Mouse (Mus musculus): Measurements from ENCODE around the gene Pigr. TPM values are rescaled to one million over a fixed set of nuclear protein-coding genes. Genes with fewer than 3 reads are reported as not detected.
A peak's percentile ranks its signal among the peaks of the same experiment; 100 is the strongest.

Gene Pigr
- polyA plus RNA-seq, 1 experiment = 0.03 TPM

- no peak for TF ChIP-seq CTCF (IDR thresholded peaks at IDR 0.05; ENCODE audit: borderline replicate concordance, extremely low read depth, insufficient read depth, insufficient read length)
- no peak for TF ChIP-seq POLR2A (IDR thresholded peaks at IDR 0.05; ENCODE audit: borderline replicate concordance, extremely low read depth, insufficient read depth, insufficient read length, poor library complexity, severe bottlenecking)
- no peak for DNase-seq (ENCODE audit: low read depth)
These were observed 31.0 kb downstream of the Pigr start for GRCm38 (mm10) chr1:130857456-130857855.

- DNase-seq (ENCODE audit: low read depth) = no peak
- no peak for TF ChIP-seq CTCF (IDR thresholded peaks at IDR 0.05; ENCODE audit: borderline replicate concordance, extremely low read depth, insufficient read depth, insufficient read length)
- TF ChIP-seq POLR2A (IDR thresholded peaks at IDR 0.05; ENCODE audit: borderline replicate concordance, extremely low read depth, insufficient read depth, insufficient read length, poor library complexity, severe bottlenecking) = no peak
These were observed 37.8 kb downstream of the Pigr start for GRCm38 (mm10) chr1:130864238-130864637.

GRCm38 (mm10) chr1:130864741-130865140 is 38.3 kb downstream of the Pigr start:
- no peak for DNase-seq (ENCODE audit: low read depth)
- TF ChIP-seq CTCF (IDR thresholded peaks at IDR 0.05; ENCODE audit: borderline replicate concordance, extremely low read depth, insufficient read depth, insufficient read length) (no peak), POLR2A (IDR thresholded peaks at IDR 0.05; ENCODE audit: borderline replicate concordance, extremely low read depth, insufficient read depth, insufficient read length, poor library complexity, severe bottlenecking) (no peak)

GRCm38 (mm10) chr1:130865541-130866221 is 39.2 kb downstream of the Pigr start, which contains the start of gene Fcmr:
Gene Fcmr, plus strand, starts transcription at chr1:130865669.
- DNase-seq (ENCODE audit: low read depth) = no peak

GRCm38 (mm10) chr1:130872912-130873311 is 46.4 kb downstream of the Pigr start:
- TF ChIP-seq CTCF (IDR thresholded peaks at IDR 0.05; ENCODE audit: borderline replicate concordance, extremely low read depth, insufficient read depth, insufficient read length) = no peak
- no peak for TF ChIP-seq POLR2A (IDR thresholded peaks at IDR 0.05; ENCODE audit: borderline replicate concordance, extremely low read depth, insufficient read depth, insufficient read length, poor library complexity, severe bottlenecking)
- DNase-seq (ENCODE audit: low read depth) = no peak

More at GRCm38 (mm10) chr1:130865541-130866221, 39.2 kb downstream of the Pigr start, which contains the start of gene Fcmr:
- TF ChIP-seq CTCF (IDR thresholded peaks at IDR 0.05; ENCODE audit: borderline replicate concordance, extremely low read depth, insufficient read depth, insufficient read length) (no peak), POLR2A (IDR thresholded peaks at IDR 0.05; ENCODE audit: borderline replicate concordance, extremely low read depth, insufficient read depth, insufficient read length, poor library complexity, severe bottlenecking) (no peak)

- TF ChIP-seq CTCF (IDR thresholded peaks at IDR 0.05; ENCODE audit: borderline replicate concordance, extremely low read depth, insufficient read depth, insufficient read length) (peak; percentile 72; the same call in 1 of the 2 replicates), POLR2A (IDR thresholded peaks at IDR 0.05; ENCODE audit: borderline replicate concordance, extremely low read depth, insufficient read depth, insufficient read length, poor library complexity, severe bottlenecking) (no peak)
- DNase-seq (ENCODE audit: low read depth) = peak; percentile 80
These were observed 48.7 kb downstream of the Pigr start for GRCm38 (mm10) chr1:130875139-130875538.

- no peak for DNase-seq (ENCODE audit: low read depth)
- TF ChIP-seq POLR2A (IDR thresholded peaks at IDR 0.05; ENCODE audit: borderline replicate concordance, extremely low read depth, insufficient read depth, insufficient read length, poor library complexity, severe bottlenecking) = no peak
- no peak for TF ChIP-seq CTCF (IDR thresholded peaks at IDR 0.05; ENCODE audit: borderline replicate concordance, extremely low read depth, insufficient read depth, insufficient read length)
These were observed 49.4 kb downstream of the Pigr start for GRCm38 (mm10) chr1:130875910-130876309.

GRCm38 (mm10) chr1:130876931-130877509 is 50.5 kb downstream of the Pigr start:
- no peak for TF ChIP-seq POLR2A (IDR thresholded peaks at IDR 0.05; ENCODE audit: borderline replicate concordance, extremely low read depth, insufficient read depth, insufficient read length, poor library complexity, severe bottlenecking)
- TF ChIP-seq CTCF (IDR thresholded peaks at IDR 0.05; ENCODE audit: borderline replicate concordance, extremely low read depth, insufficient read depth, insufficient read length) = peak; percentile 63
- peak; percentile 90 for DNase-seq (ENCODE audit: low read depth)

- no peak for TF ChIP-seq POLR2A (IDR thresholded peaks at IDR 0.05; ENCODE audit: borderline replicate concordance, extremely low read depth, insufficient read depth, insufficient read length, poor library complexity, severe bottlenecking)
- TF ChIP-seq CTCF (IDR thresholded peaks at IDR 0.05; ENCODE audit: borderline replicate concordance, extremely low read depth, insufficient read depth, insufficient read length) = no peak
- peak; percentile 69 for DNase-seq (ENCODE audit: low read depth)
These were observed 51.6 kb downstream of the Pigr start for GRCm38 (mm10) chr1:130877889-130878614.

- no peak for TF ChIP-seq POLR2A (IDR thresholded peaks at IDR 0.05; ENCODE audit: borderline replicate concordance, extremely low read depth, insufficient read depth, insufficient read length, poor library complexity, severe bottlenecking)
- TF ChIP-seq CTCF (IDR thresholded peaks at IDR 0.05; ENCODE audit: borderline replicate concordance, extremely low read depth, insufficient read depth, insufficient read length) = no peak
- no peak for DNase-seq (ENCODE audit: low read depth)
These were observed 53.4 kb downstream of the Pigr start for GRCm38 (mm10) chr1:130879927-130880326.

GRCm38 (mm10) chr1:130883146-130883545 is 56.7 kb downstream of the Pigr start:
- no peak for TF ChIP-seq POLR2A (IDR thresholded peaks at IDR 0.05; ENCODE audit: borderline replicate concordance, extremely low read depth, insufficient read depth, insufficient read length, poor library complexity, severe bottlenecking)
- TF ChIP-seq CTCF (IDR thresholded peaks at IDR 0.05; ENCODE audit: borderline replicate concordance, extremely low read depth, insufficient read depth, insufficient read length) = no peak
- DNase-seq (ENCODE audit: low read depth) = no peak

Measured in brain, embryonic 14.5 days (tissue).